ENCODE assay signal across 8 mouse cellular contexts in genomic region chr3:65973501-65974231, GRCm38 (mm10). TPM values are rescaled to one million over a fixed set of nuclear protein-coding genes. Genes with fewer than 3 reads are reported as not detected.
DNase-seq lines count a peak whose midpoint lies in the region; ATAC-seq and TF ChIP-seq lines count a peak whose summit lies in the region.

No protein-coding gene starts in this region.

- H3K9ac ChIP-seq in lung, embryonic 14.5 days: peak overlapping the region; percentile 77
- peak overlapping the region; percentile 52 for H3K9ac ChIP-seq in embryonic facial prominence, embryonic 15.5 days
- peak overlapping the region; percentile 79 for H3K9ac ChIP-seq in limb, embryonic 13.5 days

- peak overlapping the region; percentile 57 for H3K4me3 ChIP-seq in lung, embryonic 14.5 days (ENCODE audit: low read depth, low read length)
- peak overlapping the region; percentile 61 for H3K4me3 ChIP-seq in embryonic facial prominence, embryonic 15.5 days (replicated peaks)
- H3K4me3 ChIP-seq in limb, embryonic 13.5 days: peak overlapping the region; percentile 65
- peak overlapping the region; percentile 86 for H3K4me3 ChIP-seq in olfactory bulb, adult 2 months (ENCODE audit: insufficient read depth, low read depth, low read length)

- TF ChIP-seq POLR2A in olfactory bulb, adult 2 months (IDR thresholded peaks at IDR 0.05; ENCODE audit: insufficient read depth, low read depth, low read length): no peak

- ATAC-seq in lung, embryonic 14.5 days (ENCODE audit: insufficient read depth): peak; percentile 16
- ATAC-seq in embryonic facial prominence, embryonic 15.5 days (ENCODE audit: insufficient number of reproducible peaks, low FRiP score, low TSS enrichment, low read depth): no peak
- ATAC-seq in limb, embryonic 13.5 days (ENCODE audit: low FRiP score, low read depth): no peak
- ATAC-seq in granulocyte monocyte progenitor cell, adult 5-6 weeks (replicated peaks; ENCODE audit: poor library complexity, severe bottlenecking): no peak

- no peak for TF ChIP-seq CTCF in lung, embryonic 14.5 days (IDR thresholded peaks at IDR 0.05; ENCODE audit: low read depth)
- no peak for TF ChIP-seq CTCF in olfactory bulb, adult 2 months (IDR thresholded peaks at IDR 0.05; ENCODE audit: insufficient read depth, low read depth, low read length)

- peak overlapping the region; percentile 63 for H3K4me2 ChIP-seq in lung, embryonic 14.5 days
- H3K4me2 ChIP-seq in embryonic facial prominence, embryonic 15.5 days (replicated peaks): peak overlapping the region; percentile 56
- peak overlapping the region; percentile 69 for H3K4me2 ChIP-seq in limb, embryonic 13.5 days (replicated peaks)

- 14% methylated on average over 8 of the region's 8 CpGs for WGBS in lung, embryonic 14.5 days
- 26% methylated on average over 8 of the region's 8 CpGs for WGBS in embryonic facial prominence, embryonic 15.5 days
- WGBS in limb, embryonic 13.5 days: 37% methylated on average over 8 of the region's 8 CpGs
- WGBS in olfactory bulb, adult 2 months: 15% methylated on average over 8 of the region's 8 CpGs

- peak overlapping the region; percentile 100 for H3K27ac ChIP-seq in lung, embryonic 14.5 days (ENCODE audit: low read depth)
- peak overlapping the region; percentile 98 for H3K27ac ChIP-seq in embryonic facial prominence, embryonic 15.5 days (replicated peaks)
- peak overlapping the region; percentile 97 for H3K27ac ChIP-seq in limb, embryonic 13.5 days
- peak overlapping the region; percentile 99 for H3K27ac ChIP-seq in olfactory bulb, adult 2 months (ENCODE audit: insufficient read depth, low read depth, low read length)

- H3K27me3 ChIP-seq in lung, embryonic 14.5 days (ENCODE audit: insufficient read depth, low read length): no peaks in the 10 kb centered on the region
- no peaks in the 10 kb centered on the region for H3K27me3 ChIP-seq in embryonic facial prominence, embryonic 15.5 days
- H3K27me3 ChIP-seq in limb, embryonic 13.5 days: no peaks in the 10 kb centered on the region

- no peaks in the 10 kb centered on the region for H3K9me3 ChIP-seq in lung, embryonic 14.5 days (ENCODE audit: low read depth, low read length)
- H3K9me3 ChIP-seq in embryonic facial prominence, embryonic 15.5 days (replicated peaks): no peaks in the 10 kb centered on the region
- H3K9me3 ChIP-seq in limb, embryonic 13.5 days: no peaks in the 10 kb centered on the region

- H3K36me3 ChIP-seq in lung, embryonic 14.5 days (ENCODE audit: insufficient read depth): no peaks in the 10 kb centered on the region
- H3K36me3 ChIP-seq in embryonic facial prominence, embryonic 15.5 days: no peaks in the 10 kb centered on the region
- no peaks in the 10 kb centered on the region for H3K36me3 ChIP-seq in limb, embryonic 13.5 days

- DNase-seq in lung, embryonic 14.5 days: peak; percentile 71
- no peak for DNase-seq in lung, postnatal 10 days
- DNase-seq in layer of hippocampus, adult 9-10 months (ENCODE audit: low spot score): no peak
- no peak for DNase-seq in testis, postnatal 14 days (ENCODE audit: low spot score)

- H3K4me1 ChIP-seq in lung, embryonic 14.5 days (ENCODE audit: insufficient read depth): peaks cover 7% of the 10 kb centered on the region; the same call in 1 of the 2 replicates
- peaks cover 12% of the 10 kb centered on the region; the same call in 1 of the 2 replicates for H3K4me1 ChIP-seq in embryonic facial prominence, embryonic 15.5 days
- peaks cover 12% of the 10 kb centered on the region; the same call in 1 of the 2 replicates for H3K4me1 ChIP-seq in limb, embryonic 13.5 days
- no peaks in the 10 kb centered on the region for H3K4me1 ChIP-seq in olfactory bulb, adult 2 months (ENCODE audit: control insufficient read depth, insufficient read depth, low read length)

RNA-seq across cellular contexts. Expression of gene Ccnl1, which starts 15.6 kb away (rescaled TPM):
- polyA plus RNA-seq in lung, embryonic 14.5 days (2014; fragmentation: Nextera tagmentation; extraction: Ambion mirVana): 129 and 135 TPM in 2 replicates
- 106 and 107 TPM in 2 replicates for polyA plus RNA-seq in embryonic facial prominence, embryonic 15.5 days (2015; fragmentation: Nextera tagmentation; extraction: Ambion mirVana)
- 118 and 120 TPM in 2 replicates for polyA plus RNA-seq in limb, embryonic 13.5 days (2015; fragmentation: Nextera tagmentation; extraction: Ambion mirVana)
- polyA plus RNA-seq in olfactory bulb, adult 2 months (2012; ENCODE audit: insufficient read depth, insufficient read length, low replicate concordance, missing spikeins): 295 TPM in 1 of 2 replicates, not detected in the other
- 131 and 167 TPM in 2 replicates for total RNA-seq in granulocyte monocyte progenitor cell, adult 5-6 weeks (2014; fragmentation: Nextera tagmentation)
- total RNA-seq in granulocyte monocyte progenitor cell, adult 5-6 weeks (2017): 289 and 310 TPM in 2 replicates
